Mouse (Mus musculus) liver, embryonic 12.5 days (tissue): Measurements from ENCODE around the gene Spred2. TPM values are rescaled to one million over a fixed set of nuclear protein-coding genes. Genes with fewer than 3 reads are reported as not detected.
A peak's percentile ranks its signal among the peaks of the same experiment; 100 is the strongest.

ENCODE experiments used
- ATAC-seq: fragments of 200-750 bp; cut with Nextera tagmentation; 2 replicates; pipeline ENCODE4 v1.8.0; 2017; ENCODE audit warnings: moderate number of reproducible peaks, mild to moderate bottlenecking, moderate library complexity
- H3K27ac ChIP-seq: fragments of 300-500 bp; sonication (generic); 2 replicates; pipeline ENCODE4 v1.5.1; 2016; ENCODE audit warnings: mild to moderate bottlenecking
- H3K27me3 ChIP-seq: fragments of 300-500 bp; sonication (generic); replicated peaks from 2 replicates; pipeline ENCODE4 v1.6.1; 2016; ENCODE audit warnings: mild to moderate bottlenecking, moderate library complexity
- H3K36me3 ChIP-seq: fragments of 300-500 bp; sonication (generic); 2 replicates; pipeline ENCODE4 v1.6.1; 2016; ENCODE audit warnings: mild to moderate bottlenecking, moderate library complexity
- H3K4me1 ChIP-seq: fragments of 300-500 bp; sonication (generic); 2 replicates; pipeline ENCODE4 v1.6.1; 2016
- H3K4me2 ChIP-seq: fragments of 300-500 bp; sonication (generic); 2 replicates; pipeline ENCODE4 v1.6.1; 2016; ENCODE audit warnings: mild to moderate bottlenecking, moderate library complexity
- H3K4me3 ChIP-seq: fragments of 300-500 bp; sonication (generic); 2 replicates; pipeline ENCODE4 v1.5.1; 2016; ENCODE audit warnings: mild to moderate bottlenecking, moderate library complexity
- H3K9ac ChIP-seq: fragments of 300-500 bp; sonication (generic); 2 replicates; pipeline ENCODE4 v1.6.1; 2016; ENCODE audit warnings: mild to moderate bottlenecking, moderate library complexity
- H3K9me3 ChIP-seq: fragments of 300-500 bp; sonication (generic); replicated peaks from 2 replicates; pipeline ENCODE4 v1.6.1; 2016; ENCODE audit warnings: mild to moderate bottlenecking, moderate library complexity
- WGBS: fragments of 180-500 bp; shearing (Covaris S2); methylation state at CpG from one replicate; pipeline ENCODE4 v1.1.7; 2016; ENCODE audit not compliant: insufficient replicate concordance; 5-methylcytosine and 5-hydroxymethylcytosine counted together
- polyA plus RNA-seq: library from polyadenylated mRNA; unstranded; fragments of >200 nt; fragmentation: Nextera tagmentation; extraction: Ambion mirVana; gene quantifications from 2 replicates; pipeline ENCODE4 v1.2.1, GENCODE M21; 2016

Gene Spred2
- polyA plus RNA-seq, 1 experiment from 2014 or later, result 3.6 TPM

GRCm38 (mm10) chr11:19912661-19913060, 11.5 kb upstream of the Spred2 start:
- Histone ChIP-seq H3K36me3 (no peaks in the 10 kb centered on the region), H3K4me3 (no peak overlapping the region), H3K9ac (no peak overlapping the region), H3K27ac (no peak overlapping the region), H3K9me3 (peaks cover 4% of the 10 kb centered on the region; the same call in 1 of the 2 replicates), H3K4me2 (no peak overlapping the region), H3K4me1 (0 out of 2 replicates have a peak, but pooled peaks cover 3% of the 10 kb centered on the region), H3K27me3 (no peaks in the 10 kb centered on the region)
- ATAC-seq, result no peak
- 84% methylated on average over 5 of the region's 5 CpGs for WGBS

GRCm38 (mm10) chr11:19913761-19914160, 10.4 kb upstream of the Spred2 start:
- Histone ChIP-seq H3K4me1 (0 out of 2 replicates have a peak, but pooled peaks cover 8% of the 10 kb centered on the region), H3K4me3 (no peak overlapping the region), H3K27me3 (no peaks in the 10 kb centered on the region), H3K27ac (no peak overlapping the region), H3K9me3 (peaks cover 4% of the 10 kb centered on the region; the same call in 1 of the 2 replicates), H3K36me3 (no peaks in the 10 kb centered on the region), H3K9ac (no peak overlapping the region), H3K4me2 (no peak overlapping the region)
- no peak for ATAC-seq
- WGBS, result 86% methylated on average over 4 of the region's 4 CpGs

GRCm38 (mm10) chr11:19917381-19918245, 6.6 kb upstream of the Spred2 start:
- Histone ChIP-seq H3K4me2 (no peak overlapping the region), H3K9ac (no peak overlapping the region), H3K4me3 (no peak overlapping the region), H3K9me3 (peaks cover 4% of the 10 kb centered on the region; the same call in 1 of the 2 replicates), H3K36me3 (no peaks in the 10 kb centered on the region), H3K4me1 (peaks cover 26% of the 10 kb centered on the region), H3K27me3 (no peaks in the 10 kb centered on the region), H3K27ac (no peak overlapping the region)
- WGBS, result 62% methylated on average over 9 of the region's 9 CpGs
- no peak for ATAC-seq

GRCm38 (mm10) chr11:19918246-19918540, 6.0 kb upstream of the Spred2 start:
- Histone ChIP-seq H3K9me3 (no peaks in the 10 kb centered on the region), H3K4me2 (no peak overlapping the region), H3K9ac (no peak overlapping the region), H3K36me3 (no peaks in the 10 kb centered on the region), H3K27me3 (no peaks in the 10 kb centered on the region), H3K4me1 (peaks cover 29% of the 10 kb centered on the region), H3K4me3 (no peak overlapping the region), H3K27ac (no peak overlapping the region)
- WGBS, result 26% methylated on average over 2 of the region's 2 CpGs
- no peak for ATAC-seq

GRCm38 (mm10) chr11:19919460-19919784, 4.8 kb upstream of the Spred2 start:
- 8% methylated on average over 6 of the region's 6 CpGs for WGBS

GRCm38 (mm10) chr11:19919785-19920671, 4.1 kb upstream of the Spred2 start:
- no peaks in the 10 kb centered on the region for H3K27me3 ChIP-seq
- H3K4me3 ChIP-seq, result peak overlapping the region; percentile 72
- peak overlapping the region; percentile 79 for H3K27ac ChIP-seq
- H3K9me3 ChIP-seq, result no peaks in the 10 kb centered on the region
- 2% methylated on average over 70 of the region's 70 CpGs for WGBS
- no peaks in the 10 kb centered on the region for H3K36me3 ChIP-seq
- H3K4me2 ChIP-seq, result peak overlapping the region; percentile 93
- ATAC-seq, result peak; percentile 80
- H3K9ac ChIP-seq, result peak overlapping the region; percentile 71
- peaks cover 37% of the 10 kb centered on the region for H3K4me1 ChIP-seq

More at GRCm38 (mm10) chr11:19919460-19919784, 4.8 kb upstream of the Spred2 start:
- Histone ChIP-seq H3K9ac (peak overlapping the region; percentile 71), H3K27ac (peak overlapping the region; percentile 79), H3K4me1 (peaks cover 37% of the 10 kb centered on the region), H3K4me3 (peak overlapping the region; percentile 72), H3K4me2 (peak overlapping the region; percentile 93), H3K9me3 (no peaks in the 10 kb centered on the region), H3K27me3 (no peaks in the 10 kb centered on the region), H3K36me3 (no peaks in the 10 kb centered on the region)
- ATAC-seq, result no peak

GRCm38 (mm10) chr11:19921723-19922122, 2.5 kb upstream of the Spred2 start:
- Histone ChIP-seq H3K27me3 (no peaks in the 10 kb centered on the region), H3K4me3 (no peak overlapping the region), H3K27ac (no peak overlapping the region), H3K4me1 (peaks cover 46% of the 10 kb centered on the region), H3K4me2 (no peak overlapping the region), H3K9me3 (no peaks in the 10 kb centered on the region), H3K36me3 (no peaks in the 10 kb centered on the region), H3K9ac (no peak overlapping the region)
- WGBS, result 64% methylated on average over 1 of the region's 1 CpGs
- ATAC-seq, result no peak

GRCm38 (mm10) chr11:19922208-19922607, 2.0 kb upstream of the Spred2 start:
- no peak overlapping the region for H3K4me3 ChIP-seq
- no peak for ATAC-seq
- 69% methylated on average over 4 of the region's 4 CpGs for WGBS
- H3K9ac ChIP-seq, result no peak overlapping the region
- H3K27me3 ChIP-seq, result no peaks in the 10 kb centered on the region
- H3K9me3 ChIP-seq, result no peaks in the 10 kb centered on the region
- peaks cover 49% of the 10 kb centered on the region for H3K4me1 ChIP-seq
- H3K36me3 ChIP-seq, result no peaks in the 10 kb centered on the region
- H3K4me2 ChIP-seq, result no peak overlapping the region
- no peak overlapping the region for H3K27ac ChIP-seq

- no peak; the same call in 1 of the 2 replicates for ATAC-seq
- under 1% methylated on average over 29 of the region's 29 CpGs for WGBS
These were observed 578 bp downstream of the Spred2 start for GRCm38 (mm10) chr11:19924757-19925148.

GRCm38 (mm10) chr11:19925149-19925975, 1.2 kb downstream of the Spred2 start:
- H3K36me3 ChIP-seq, result 0 out of 2 replicates have a peak, but pooled peaks cover 6% of the 10 kb centered on the region
- H3K9me3 ChIP-seq, result no peaks in the 10 kb centered on the region
- WGBS, result under 1% methylated on average over 74 of the region's 75 CpGs
- H3K4me1 ChIP-seq, result peaks cover 58% of the 10 kb centered on the region
- ATAC-seq, result peak; percentile 73
- peak overlapping the region; percentile 95 for H3K4me2 ChIP-seq
- no peaks in the 10 kb centered on the region for H3K27me3 ChIP-seq
- H3K9ac ChIP-seq, result peak overlapping the region; percentile 92
- peak overlapping the region; percentile 94 for H3K4me3 ChIP-seq
- peak overlapping the region; percentile 89 for H3K27ac ChIP-seq

More at GRCm38 (mm10) chr11:19924757-19925148, 578 bp downstream of the Spred2 start:
- H3K4me1 ChIP-seq, result peaks cover 59% of the 10 kb centered on the region
- 0 out of 2 replicates have a peak, but pooled peaks cover 4% of the 10 kb centered on the region for H3K36me3 ChIP-seq
- H3K9me3 ChIP-seq, result no peaks in the 10 kb centered on the region
- H3K27me3 ChIP-seq, result no peaks in the 10 kb centered on the region
- H3K27ac ChIP-seq, result peak overlapping the region; percentile 89
- H3K4me2 ChIP-seq, result peak overlapping the region; percentile 95
- H3K4me3 ChIP-seq, result peak overlapping the region; percentile 94
- H3K9ac ChIP-seq, result peak overlapping the region; percentile 92
